Mouse (Mus musculus): ENCODE results near the gene Rps12-ps3. TPM values are rescaled to one million over a fixed set of nuclear protein-coding genes. Genes with fewer than 3 reads are reported as not detected.

The Rps12-ps3 gene
- total and polyA plus RNA-seq, 3 experiments: 662 to 4,283 TPM; not detected in 1

DNA sequence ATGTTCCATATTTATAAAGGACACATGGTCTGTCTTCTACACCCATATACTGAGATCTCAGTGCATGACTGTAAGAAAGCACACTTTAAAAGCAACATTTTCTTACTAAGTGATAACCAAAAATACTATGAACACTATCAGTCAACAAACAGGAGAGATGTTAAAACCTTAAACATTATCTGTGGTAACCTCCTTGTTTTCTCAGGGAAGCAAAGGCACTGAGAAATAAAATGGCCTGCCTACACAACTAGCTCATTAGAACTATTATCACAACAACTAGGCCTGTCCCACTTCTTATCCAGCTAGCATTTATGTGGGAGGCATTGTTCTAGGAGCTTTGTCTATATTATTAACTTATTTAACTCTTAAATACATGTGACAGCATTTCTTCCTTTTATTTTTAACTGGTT lies 8.7 kb downstream of the Rps12-ps3 start (continued):
- TF ChIP-seq RAD21 (IDR thresholded peaks at IDR 0.05; ENCODE audit: low read depth, low read length): no peak
- TF ChIP-seq SIN3A (IDR thresholded peaks at IDR 0.05; ENCODE audit: low read length): peak; percentile 92
- 0 out of 2 replicates have a peak, but pooled peaks have one; percentile 6 for TF ChIP-seq ZKSCAN1 (IDR thresholded peaks at IDR 0.05; ENCODE audit: low read depth, low read length)
- no peak for TF ChIP-seq NELFE (IDR thresholded peaks at IDR 0.05; ENCODE audit: low read depth, low read length)
- TF ChIP-seq ELF1 (IDR thresholded peaks at IDR 0.05; ENCODE audit: low read depth, low read length): 0 out of 2 replicates have a peak, but pooled peaks have one; percentile 35
- no peak for TF ChIP-seq POLR2A (IDR thresholded peaks at IDR 0.05; ENCODE audit: control insufficient read depth in 1 of 2, insufficient read depth in 1 of 2, low read depth in 1 of 2, low read length in 2 of 2, poor library complexity in 1 of 2)
- peak; percentile 66; the same call in 1 of the 2 replicates for TF ChIP-seq MEF2A (IDR thresholded peaks at IDR 0.05; ENCODE audit: extremely low read depth, insufficient replicate concordance, low read depth, low read length, poor library complexity, severe bottlenecking)
- TF ChIP-seq EP300 (IDR thresholded peaks at IDR 0.05; ENCODE audit: low read depth in 1 of 2, low read length in 2 of 2): peak; percentile 95 to 97
- TF ChIP-seq ETS1 (IDR thresholded peaks at IDR 0.05; ENCODE audit: low read depth, low read length): peak; percentile 94
- TF ChIP-seq JUND (IDR thresholded peaks at IDR 0.05; ENCODE audit: low read depth, low read length): no peak

DNA sequence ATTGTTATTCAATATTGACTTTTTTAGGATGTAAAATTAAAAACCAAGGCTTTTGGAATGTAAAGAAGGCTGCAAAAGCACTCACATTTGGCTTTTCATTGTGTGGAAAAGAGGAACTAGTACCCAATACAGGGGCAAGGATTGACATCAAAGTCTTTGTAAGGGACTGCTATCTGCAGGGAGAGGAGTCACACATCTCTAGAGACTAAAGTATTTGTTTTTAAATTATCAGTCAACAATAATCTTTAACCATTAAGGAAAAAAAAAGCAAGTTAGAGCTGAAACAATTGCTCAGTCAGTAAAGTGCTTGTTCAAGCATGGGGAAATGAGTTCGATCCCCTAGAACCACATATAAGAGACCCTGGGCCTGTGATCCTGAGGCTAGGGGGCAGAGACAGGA lies 14.6 kb downstream of the Rps12-ps3 start:
- peaks cover 67 to 85% of the 10 kb centered on the region in 2 experiments for H3K36me3 ChIP-seq (ENCODE audit: control insufficient read depth in 1 of 2, insufficient read depth in 2 of 2, low read length in 2 of 2)
- H3K9ac ChIP-seq (ENCODE audit: control insufficient read depth, low read depth, low read length, poor library complexity, severe bottlenecking): peak overlapping the region; percentile 3; the same call in 1 of the 2 replicates
- H3K4me1 ChIP-seq (ENCODE audit: control insufficient read depth in 1 of 2, insufficient read depth in 2 of 2, low read length in 2 of 2): peaks cover 40 to 89% of the 10 kb centered on the region in 2 experiments
- TF ChIP-seq ZKSCAN1 (IDR thresholded peaks at IDR 0.05; ENCODE audit: low read depth, low read length) (no peak), SMC3 (IDR thresholded peaks at IDR 0.05; ENCODE audit: low read depth, low read length) (no peak), ZMIZ1 (IDR thresholded peaks at IDR 0.05; ENCODE audit: low read depth, low read length) (0 out of 2 replicates have a peak, but pooled peaks have one; percentile 4), BHLHE40 (IDR thresholded peaks at IDR 0.05; ENCODE audit: borderline replicate concordance, low read depth, low read length) (no peak), NRF1 (IDR thresholded peaks at IDR 0.05; ENCODE audit: insufficient read depth, low read depth, low read length, poor library complexity, severe bottlenecking) (no peak), POLR2A (IDR thresholded peaks at IDR 0.05; ENCODE audit: control insufficient read depth in 1 of 2, insufficient read depth in 1 of 2, low read depth in 1 of 2, low read length in 2 of 2, poor library complexity in 1 of 2) (no peak), USF2 (IDR thresholded peaks at IDR 0.05; ENCODE audit: borderline replicate concordance in 1 of 2, insufficient read depth in 1 of 2, low read depth in 1 of 2, low read length in 2 of 2) (no peak), RAD21 (IDR thresholded peaks at IDR 0.05; ENCODE audit: low read depth, low read length) (no peak), MYC (IDR thresholded peaks at IDR 0.05; ENCODE audit: low read depth, low read length) (no peak), TAL1 (IDR thresholded peaks at IDR 0.05; ENCODE audit: low read length) (no peak), NELFE (IDR thresholded peaks at IDR 0.05; ENCODE audit: low read depth, low read length) (no peak), CTCF (IDR thresholded peaks at IDR 0.05 in 2 of 3, conservative IDR thresholded peaks at IDR 0.05 in 1 of 3; ENCODE audit: control insufficient read depth in 1 of 3, insufficient read depth in 1 of 3, low read depth in 2 of 3, low read length in 3 of 3, poor library complexity in 1 of 3, severe bottlenecking in 1 of 3) (no peak), UBTF (IDR thresholded peaks at IDR 0.05; ENCODE audit: borderline replicate concordance, insufficient read depth, low read depth, low read length) (no peak), MAZ (IDR thresholded peaks at IDR 0.05; ENCODE audit: low read depth, low read length) (0 out of 2 replicates have a peak, but pooled peaks have one; percentile 6), GABPA (IDR thresholded peaks at IDR 0.05; ENCODE audit: low read depth, low read length) (no peak), SIN3A (IDR thresholded peaks at IDR 0.05; ENCODE audit: low read length) (peak; percentile 56; the same call in 1 of the 2 replicates), GATA1 (IDR thresholded peaks at IDR 0.05; ENCODE audit: low read depth, low read length) (peak; percentile 57), EP300 (IDR thresholded peaks at IDR 0.05; ENCODE audit: low read depth in 1 of 2, low read length in 2 of 2) (peak; percentile 30 to 51; a peak in 2 of 4 replicates), MXI1 (IDR thresholded peaks at IDR 0.05; ENCODE audit: low read depth, low read length) (0 out of 2 replicates have a peak, but pooled peaks have one; percentile 38), CHD1 (IDR thresholded peaks at IDR 0.05; ENCODE audit: low read depth, low read length) (no peak), MYB (IDR thresholded peaks at IDR 0.05; ENCODE audit: low read depth, low read length) (no peak), USF1 (IDR thresholded peaks at IDR 0.05; ENCODE audit: low read depth, low read length) (no peak), ETS1 (IDR thresholded peaks at IDR 0.05; ENCODE audit: low read depth, low read length) (peak; percentile 55; the same call in 1 of the 2 replicates), KAT2A (conservative IDR thresholded peaks at IDR 0.05; ENCODE audit: low read depth, low read length) (no peak), MAFK (IDR thresholded peaks at IDR 0.05; ENCODE audit: borderline replicate concordance, low read depth, low read length) (no peak), TCF12 (IDR thresholded peaks at IDR 0.05; ENCODE audit: low read depth, low read length) (no peak), ELF1 (IDR thresholded peaks at IDR 0.05; ENCODE audit: low read depth, low read length) (no peak), JUND (IDR thresholded peaks at IDR 0.05; ENCODE audit: low read depth, low read length) (no peak), POLR2AphosphoS5 (IDR thresholded peaks at IDR 0.05; ENCODE audit: borderline replicate concordance, low read depth, low read length) (no peak), MAX (IDR thresholded peaks at IDR 0.05; ENCODE audit: low read length) (no peak)

More for the DNA sequence above, 14.6 kb downstream of the Rps12-ps3 start:
- no peaks in the 10 kb centered on the region for H3K9me3 ChIP-seq (replicated peaks; ENCODE audit: insufficient read depth, low read length)
- peak; percentile 74 for DNase-seq (ENCODE audit: low read depth, low spot score)
- peaks cover 66% of the 10 kb centered on the region for H3K79me2 ChIP-seq (ENCODE audit: control insufficient read depth, insufficient read depth, low read length, poor library complexity)
- H3K27ac ChIP-seq (ENCODE audit: control insufficient read depth, low read depth, low read length): peak overlapping the region; percentile 94
- no peak overlapping the region for H3K4me3 ChIP-seq (ENCODE audit: control insufficient read depth in 1 of 2, insufficient read depth in 1 of 2, low read depth in 2 of 2, low read length in 2 of 2)
- no peaks in the 10 kb centered on the region for H3K27me3 ChIP-seq (ENCODE audit: control insufficient read depth in 1 of 2, insufficient read depth in 2 of 2, low read length in 2 of 2)

Data from MEL (cell line).